ENCODE assay signal across 8 mouse cellular contexts in the genomic region with DNA sequence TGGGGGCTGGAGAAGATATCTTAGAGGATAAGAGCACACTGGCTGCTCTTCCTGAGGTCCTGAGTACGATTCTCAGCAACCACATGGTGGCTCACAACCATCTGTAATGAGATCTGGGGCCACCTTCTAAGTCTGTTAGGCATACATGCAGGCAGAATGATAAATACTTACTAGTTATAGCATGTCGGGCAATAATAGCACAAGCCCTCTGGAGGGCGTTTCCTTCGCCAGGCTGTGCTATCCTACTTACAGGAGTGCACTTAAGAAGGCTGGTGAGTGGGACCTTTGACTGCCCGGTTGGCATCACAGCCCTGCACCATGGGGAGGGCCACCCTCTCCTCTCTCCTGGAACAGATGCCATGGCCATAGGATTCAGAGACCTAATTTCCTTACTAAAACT.
DNase-seq lines count a peak whose midpoint lies in the region; ATAC-seq lines count a peak whose summit lies in the region.

No protein-coding gene starts in this region.

- H3K4me2 ChIP-seq in hindbrain, embryonic 15.5 days, result peak overlapping the region; percentile 66
- H3K4me2 ChIP-seq in limb, embryonic 15.5 days, result peak overlapping the region; percentile 69
- peak overlapping the region; percentile 71 for H3K4me2 ChIP-seq in midbrain, embryonic 15.5 days

- H3K36me3 ChIP-seq in erythroblast, embryonic 14.5 days (ENCODE audit: control insufficient read depth), result peaks cover 6% of the 10 kb centered on the region
- no peaks in the 10 kb centered on the region for H3K36me3 ChIP-seq in hindbrain, embryonic 15.5 days
- 0 out of 2 replicates have a peak, but pooled peaks cover 2% of the 10 kb centered on the region for H3K36me3 ChIP-seq in limb, embryonic 15.5 days
- H3K36me3 ChIP-seq in midbrain, embryonic 15.5 days (replicated peaks), result no peaks in the 10 kb centered on the region

- H3K9me3 ChIP-seq in erythroblast, embryonic 14.5 days (ENCODE audit: control insufficient read depth, low read length), result no peaks in the 10 kb centered on the region
- no peaks in the 10 kb centered on the region for H3K9me3 ChIP-seq in hindbrain, embryonic 15.5 days
- no peaks in the 10 kb centered on the region for H3K9me3 ChIP-seq in limb, embryonic 15.5 days
- H3K9me3 ChIP-seq in midbrain, embryonic 15.5 days, result no peaks in the 10 kb centered on the region

- H3K27ac ChIP-seq in hindbrain, embryonic 15.5 days (replicated peaks), result peak overlapping the region; percentile 99
- peak overlapping the region; percentile 97 for H3K27ac ChIP-seq in limb, embryonic 15.5 days
- peak overlapping the region; percentile 98 for H3K27ac ChIP-seq in midbrain, embryonic 15.5 days

- H3K9ac ChIP-seq in hindbrain, embryonic 15.5 days, result peak overlapping the region; percentile 97
- peak overlapping the region; percentile 96 for H3K9ac ChIP-seq in limb, embryonic 15.5 days
- peak overlapping the region; percentile 94 for H3K9ac ChIP-seq in midbrain, embryonic 15.5 days

- peak; percentile 52 for DNase-seq in gastrocnemius, adult 18-20 months (ENCODE audit: low spot score)
- DNase-seq in gastrocnemius, postnatal 4 days (ENCODE audit: low spot score in 2 of 2), result no peak
- peak; percentile 34 to 58 for DNase-seq in thymus, adult 18-20 months

- peaks cover 4% of the 10 kb centered on the region for H3K27me3 ChIP-seq in erythroblast, embryonic 14.5 days (ENCODE audit: control insufficient read depth)
- H3K27me3 ChIP-seq in hindbrain, embryonic 15.5 days, result no peaks in the 10 kb centered on the region
- H3K27me3 ChIP-seq in limb, embryonic 15.5 days, result no peaks in the 10 kb centered on the region
- H3K27me3 ChIP-seq in midbrain, embryonic 15.5 days (replicated peaks), result no peaks in the 10 kb centered on the region

- ATAC-seq in activated CD4-positive, CD25-positive, alpha-beta regulatory T cell, adult 4 months, result peak; percentile 60
- ATAC-seq in hindbrain, embryonic 15.5 days (ENCODE audit: low FRiP score, low read depth), result 0 out of 2 replicates have a peak, but pooled peaks have one; percentile 36
- 0 out of 2 replicates have a peak, but pooled peaks have one; percentile 12 for ATAC-seq in limb, embryonic 15.5 days (ENCODE audit: insufficient number of reproducible peaks, low FRiP score, low TSS enrichment, low read depth)
- ATAC-seq in midbrain, embryonic 15.5 days (replicated peaks), result peak; percentile 45

- peak overlapping the region; percentile 73 for H3K4me3 ChIP-seq in erythroblast, embryonic 14.5 days (replicated peaks)
- peak overlapping the region; percentile 92 for H3K4me3 ChIP-seq in hindbrain, embryonic 15.5 days
- H3K4me3 ChIP-seq in limb, embryonic 15.5 days, result peak overlapping the region; percentile 83
- H3K4me3 ChIP-seq in midbrain, embryonic 15.5 days, result peak overlapping the region; percentile 83

- WGBS in hindbrain, embryonic 15.5 days, result 2% methylated on average over 5 of the region's 5 CpGs
- WGBS in limb, embryonic 15.5 days, result 2% methylated on average over 5 of the region's 5 CpGs
- 1% methylated on average over 5 of the region's 5 CpGs for WGBS in midbrain, embryonic 15.5 days

- peaks cover 37% of the 10 kb centered on the region for H3K4me1 ChIP-seq in erythroblast, embryonic 14.5 days (ENCODE audit: control insufficient read depth)
- peaks cover 36% of the 10 kb centered on the region for H3K4me1 ChIP-seq in hindbrain, embryonic 15.5 days (replicated peaks)
- H3K4me1 ChIP-seq in limb, embryonic 15.5 days, result peaks cover 24% of the 10 kb centered on the region
- H3K4me1 ChIP-seq in midbrain, embryonic 15.5 days, result peaks cover 30% of the 10 kb centered on the region

Comparison
In these comparisons a context has a peak if more than half of its experiments do, and no peak if none do; other contexts are left out.
1. DNase-seq: peak in gastrocnemius, adult 18-20 months (single experiment) and thymus, adult 18-20 months (2 of 2); none in gastrocnemius, postnatal 4 days (0 of 2).
2. Peak in every context shown above with its lines, with median percentiles within 50 percentile points of each other: ATAC-seq, H3K4me3 ChIP-seq, H3K27ac ChIP-seq, H3K4me2 ChIP-seq and H3K9ac ChIP-seq.